Mouse (Mus musculus) embryonic facial prominence, embryonic 14.5 days (tissue): ENCODE data around the gene Cyp2f2. TPM values are rescaled to one million over a fixed set of nuclear protein-coding genes. Genes with fewer than 3 reads are reported as not detected.

Source experiments
- ATAC-seq: fragments of 200-750 bp; cut with Nextera tagmentation; 2 replicates; pipeline ENCODE4 v1.8.0; 2017; ENCODE audit warnings: low read depth, moderate number of reproducible peaks, moderate TSS enrichment
- DNase-seq: peaks from one replicate; pipeline ENCODE4 v3.0.0-alpha.2; 2015; ENCODE audit warnings: low spot score
- H3K27ac ChIP-seq: fragments of 300-500 bp; sonication (generic); replicated peaks from 2 replicates; pipeline ENCODE4 v1.5.1; 2014; ENCODE audit warnings: low read depth, mild to moderate bottlenecking, low read length, moderate library complexity
- H3K27me3 ChIP-seq: fragments of 300-500 bp; sonication (generic); replicated peaks from 2 replicates; pipeline ENCODE4 v1.6.1; 2014; ENCODE audit warnings: low read length; ENCODE audit not compliant: control insufficient read depth, insufficient read depth
- H3K36me3 ChIP-seq: fragments of 300-500 bp; sonication (generic); 2 replicates; pipeline ENCODE4 v1.6.1; 2014; ENCODE audit warnings: low read length, mixed read lengths; ENCODE audit not compliant: control insufficient read depth, insufficient read depth
- H3K4me1 ChIP-seq: fragments of 300-500 bp; sonication (generic); 2 replicates; pipeline ENCODE4 v1.6.1; 2014; ENCODE audit warnings: antibody characterized with exemption, low read length; ENCODE audit not compliant: control insufficient read depth, insufficient read depth
- H3K4me2 ChIP-seq: fragments of 300-500 bp; sonication (generic); 2 replicates; pipeline ENCODE4 v1.6.1; 2014; ENCODE audit warnings: low read depth, mild to moderate bottlenecking, low read length, moderate library complexity, mixed read lengths
- H3K4me3 ChIP-seq: fragments of 300-500 bp; sonication (generic); 2 replicates; pipeline ENCODE4 v1.5.1; 2014; ENCODE audit warnings: low read depth, mild to moderate bottlenecking, low read length
- H3K9ac ChIP-seq: fragments of 300-500 bp; sonication (generic); 2 replicates; pipeline ENCODE4 v1.6.1; 2014; ENCODE audit warnings: low read depth, mild to moderate bottlenecking, low read length, moderate library complexity, mixed read lengths
- H3K9me3 ChIP-seq: fragments of 300-500 bp; sonication (generic); 2 replicates; pipeline ENCODE4 v1.6.1; 2016; ENCODE audit warnings: low read length; ENCODE audit not compliant: control insufficient read depth
- WGBS: fragments of 180-500 bp; shearing (Covaris S2); extraction: QIAGEN DNeasy Blood & Tissue Kit; methylation state at CpG from one replicate; pipeline ENCODE4 v1.1.7; 2014; 5-methylcytosine and 5-hydroxymethylcytosine counted together
- microRNA-seq: library from miRNA; unstranded; fragments of <30 nt; microRNA quantifications from one replicate; pipeline ENCODE4, GENCODE M21; 2016; ENCODE audit warnings: borderline number of aligned reads
- polyA plus RNA-seq: library from polyadenylated mRNA; unstranded; fragments of >200 nt; fragmentation: Nextera tagmentation; extraction: Ambion mirVana; gene quantifications from 2 replicates; pipeline ENCODE4 v1.2.1, GENCODE M21; 2014

The Cyp2f2 gene
- polyA plus RNA-seq, 1 experiment from 2014 or later: 64.4 TPM

DNA sequence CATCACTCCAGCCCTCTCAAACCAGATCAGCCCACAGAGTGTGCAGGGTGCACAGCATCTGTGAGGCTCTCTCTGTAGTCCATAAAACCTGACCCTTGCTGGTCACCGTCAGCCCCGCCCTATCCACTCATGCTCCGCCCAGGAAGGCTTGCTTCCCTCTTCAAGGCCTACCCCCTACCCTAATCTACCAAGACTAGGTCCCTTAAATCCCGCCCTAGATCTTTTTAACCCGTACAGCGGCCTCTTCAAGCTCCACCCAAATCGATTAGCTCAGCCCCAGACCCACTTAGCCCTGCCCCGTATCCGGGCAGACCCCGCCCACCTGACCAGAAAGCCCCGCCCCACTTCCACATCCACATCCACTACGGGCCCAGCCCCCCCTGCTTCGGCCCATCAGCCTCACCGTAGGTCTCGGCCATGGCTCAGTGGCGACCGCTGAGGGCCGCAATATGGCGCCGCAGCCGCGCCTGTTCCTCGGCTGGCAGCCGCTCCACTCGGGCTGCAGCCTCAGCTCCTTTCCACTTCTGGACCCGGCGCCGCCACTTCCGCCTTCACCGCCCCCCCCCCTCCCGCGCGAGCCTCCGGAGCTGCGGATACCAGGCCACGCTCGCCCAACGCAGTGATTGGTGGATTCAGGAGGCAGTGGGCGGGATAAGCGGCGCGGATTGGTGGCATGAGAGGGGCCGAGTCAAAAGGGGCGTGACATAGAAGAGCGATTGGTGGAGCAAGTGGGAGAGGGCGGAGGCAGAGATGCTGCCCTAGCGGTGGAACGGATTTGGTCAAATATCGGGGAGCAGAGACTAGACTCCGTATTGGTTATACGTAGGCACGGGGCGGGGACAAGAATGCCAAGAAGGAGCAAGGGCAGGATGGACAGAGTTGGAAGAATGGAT is 58.9 kb downstream of the Cyp2f2 start, which contains the start of gene Rab4b:
Gene Rab4b, minus strand, starts transcription at position 573 of the 893 bp plus-strand sequence.
- whole genome bisulfite sequencing: 1% methylated on average over 47 of the region's 53 CpGs

DNA sequence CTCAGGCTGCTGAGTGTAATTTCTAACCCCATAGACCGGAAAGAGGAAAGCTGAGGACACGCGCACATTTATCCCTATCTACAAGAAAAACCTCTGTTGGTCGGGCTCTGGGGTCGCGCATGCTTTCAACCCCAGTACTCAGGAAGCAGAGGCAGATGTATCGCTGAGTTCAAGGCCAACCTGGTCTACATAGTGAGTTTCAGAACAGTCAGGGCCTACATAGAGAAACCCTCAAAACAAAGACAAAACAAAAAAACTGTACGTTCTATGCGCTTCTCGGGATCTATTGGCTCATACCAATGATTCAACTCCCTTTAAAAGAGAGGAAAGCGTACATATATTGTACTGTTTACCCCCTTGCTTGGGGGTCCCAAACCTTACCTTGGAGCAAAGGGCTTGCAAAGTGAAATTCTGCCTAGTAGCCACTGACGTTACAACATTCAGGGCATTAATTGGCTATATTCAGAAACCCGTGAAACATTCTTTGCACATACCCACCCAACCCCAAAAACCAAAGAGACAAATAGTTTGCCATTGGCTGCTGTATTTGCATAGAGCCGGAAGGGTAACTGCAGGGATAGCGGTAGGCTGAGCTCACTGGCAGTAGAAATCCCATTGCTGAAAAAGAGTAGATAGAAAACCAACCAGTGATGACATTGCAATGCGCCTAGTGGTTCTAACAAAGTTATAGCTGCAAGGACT is 59.7 kb downstream of the Cyp2f2 start:
- no peaks in the 10 kb centered on the region for H3K27me3 ChIP-seq
- no peak for ATAC-seq
- H3K36me3 ChIP-seq: peaks cover 16% of the 10 kb centered on the region
- H3K27ac ChIP-seq: peak overlapping the region; percentile 80
- peak overlapping the region; percentile 50 for H3K9ac ChIP-seq
- no peaks in the 10 kb centered on the region for H3K4me1 ChIP-seq
- WGBS: 49% methylated on average over 16 of the region's 16 CpGs
- H3K4me2 ChIP-seq: peak overlapping the region; percentile 57
- peak overlapping the region; percentile 66 for H3K4me3 ChIP-seq
- H3K9me3 ChIP-seq: no peaks in the 10 kb centered on the region
- no peak for DNase-seq

More for the DNA sequence above, 58.9 kb downstream of the Cyp2f2 start, which contains the start of gene Rab4b:
- DNase-seq (peak; percentile 99), ATAC-seq (peak; percentile 98)
- Histone ChIP-seq H3K27ac (peak within 1 kb of the TSS; percentile 95), H3K4me3 (peak within 1 kb of the TSS; percentile 66), H3K9me3 (no peaks in the 10 kb centered on the region), H3K4me1 (no peaks in the 10 kb centered on the region), H3K4me2 (peak within 1 kb of the TSS; percentile 58), H3K27me3 (no peaks in the 10 kb centered on the region), H3K9ac (peak within 1 kb of the TSS; percentile 65), H3K36me3 (peaks cover 18% of the 10 kb centered on the region; the same call in 1 of the 2 replicates)

DNA sequence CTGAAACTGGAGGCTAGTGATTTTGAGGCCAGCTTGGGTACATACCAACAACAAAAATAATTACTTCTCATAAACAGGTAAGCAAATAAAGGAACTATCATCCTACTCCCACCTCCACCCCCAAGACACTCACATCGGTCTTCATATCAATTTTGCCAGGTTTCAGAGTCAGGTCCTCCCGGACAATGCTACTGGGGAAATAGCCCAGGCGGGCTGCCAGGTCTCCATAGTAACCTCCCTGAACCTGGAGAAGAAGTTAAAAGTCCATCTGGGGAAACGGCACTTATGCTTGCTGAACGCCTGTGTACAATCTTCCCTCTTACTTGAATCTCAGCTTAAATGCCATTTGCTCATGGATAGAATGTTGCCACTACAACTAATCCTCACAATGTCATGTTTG is 60.3 kb downstream of the Cyp2f2 start:
- DNase-seq (no peak), ATAC-seq (no peak)
- Histone ChIP-seq H3K4me1 (no peaks in the 10 kb centered on the region), H3K27me3 (no peaks in the 10 kb centered on the region), H3K9me3 (no peaks in the 10 kb centered on the region), H3K4me2 (peak overlapping the region; percentile 57), H3K9ac (no peak overlapping the region), H3K4me3 (peak overlapping the region; percentile 66), H3K27ac (peak overlapping the region; percentile 80), H3K36me3 (peaks cover 18% of the 10 kb centered on the region)
- WGBS: 69% methylated on average over 5 of the region's 5 CpGs

DNA sequence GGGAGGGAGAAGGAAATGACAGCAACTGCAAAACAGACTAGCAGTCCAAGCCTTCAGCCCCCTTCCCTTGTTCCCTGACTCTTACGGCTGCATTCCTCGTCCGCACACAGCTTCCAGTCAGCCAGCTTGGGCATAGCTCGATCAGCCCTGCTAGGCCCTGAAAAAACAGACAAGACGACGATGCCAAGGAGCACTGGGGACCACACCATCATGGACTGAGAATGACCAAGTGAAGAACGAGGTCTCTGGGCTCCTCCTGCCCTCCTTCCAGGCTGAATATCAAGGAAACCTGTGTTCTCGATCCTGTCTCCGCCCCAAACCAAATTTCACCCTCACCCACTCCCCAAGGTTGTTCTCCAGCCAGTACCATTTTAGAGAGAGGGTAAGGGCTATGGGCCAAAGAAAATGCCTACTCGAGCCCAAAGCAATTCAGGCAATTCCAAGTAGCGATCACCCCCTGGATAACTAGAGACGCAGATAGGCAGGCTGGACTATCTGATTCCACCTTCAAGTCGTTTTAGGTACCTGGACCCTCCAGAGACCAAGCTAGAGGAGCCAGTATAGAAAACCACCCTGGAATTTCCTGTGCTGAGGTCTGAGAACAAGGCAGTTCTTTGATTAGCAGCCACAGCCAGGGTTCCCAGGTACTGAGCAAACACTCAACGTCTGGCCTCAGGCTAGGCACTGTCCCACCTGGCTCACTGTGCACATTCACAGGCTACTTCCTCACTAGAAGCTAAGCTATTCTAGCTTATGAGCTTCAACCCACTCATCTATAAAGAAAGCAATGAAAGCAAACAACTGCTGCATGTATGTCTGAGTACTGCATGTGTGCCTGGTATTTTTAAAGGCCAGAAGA is 61.4 kb downstream of the Cyp2f2 start, which contains the start of the genes Gm21983 and Mia:
Gene Gm21983, minus strand, starts transcription at position 250 of the 859 bp plus-strand sequence.
Gene Mia, minus strand, starts transcription at position 321 of the 859 bp plus-strand sequence.
- WGBS: 65% methylated on average over 14 of the region's 14 CpGs
- H3K4me1 ChIP-seq: no peaks in the 10 kb centered on the region
- peak; percentile 62 for DNase-seq
- H3K4me2 ChIP-seq: peak within 1 kb of the TSS; percentile 57; the same call in 1 of the 2 replicates
- peaks cover 25% of the 10 kb centered on the region for H3K36me3 ChIP-seq
- H3K9ac ChIP-seq: 0 out of 2 replicates have a peak within 1 kb of the TSS, but pooled peaks have one; percentile 17
- peak within 1 kb of the TSS; percentile 66 for H3K4me3 ChIP-seq
- peak within 1 kb of the TSS; percentile 80 for H3K27ac ChIP-seq
- ATAC-seq: no peak
- no peaks in the 10 kb centered on the region for H3K27me3 ChIP-seq
- no peaks in the 10 kb centered on the region for H3K9me3 ChIP-seq

DNA sequence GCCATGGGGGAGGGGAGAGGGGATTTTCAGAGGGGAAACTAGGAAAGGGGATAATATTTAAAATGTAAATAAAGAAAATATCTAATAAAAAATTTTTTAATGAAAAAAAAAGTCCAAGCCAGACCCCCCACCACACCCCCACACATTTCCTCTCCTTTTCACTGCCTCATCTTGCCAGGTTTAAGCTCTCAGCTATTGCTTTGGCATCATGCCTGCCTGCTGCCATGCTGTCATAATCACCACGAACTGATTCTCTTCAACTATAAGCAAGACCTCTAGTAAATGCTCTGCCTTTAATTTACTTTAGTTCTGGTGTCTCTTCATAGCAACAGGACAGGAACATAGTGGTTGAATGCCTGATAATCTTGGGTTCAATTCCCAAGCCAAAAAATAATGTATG is 62.8 kb downstream of the Cyp2f2 start:
- Histone ChIP-seq H3K27ac (no peak overlapping the region), H3K4me1 (no peaks in the 10 kb centered on the region), H3K9me3 (no peaks in the 10 kb centered on the region), H3K27me3 (no peaks in the 10 kb centered on the region), H3K36me3 (peaks cover 39% of the 10 kb centered on the region), H3K4me2 (no peak overlapping the region), H3K4me3 (no peak overlapping the region), H3K9ac (no peak overlapping the region)
- DNase-seq: no peak
- ATAC-seq: no peak
- WGBS: 65% methylated on average over 1 of the region's 1 CpGs

Small RNA genes within 50 kb of the gene (microRNA-seq; reads per million reads assigned to microRNA genes)
- gene Mir3101: 0.66 reads per million

Other genes starting within 250 kb of the Cyp2f2 start
- gene Cyp2a22, start 180.5 kb upstream of the Cyp2f2 start, polyA plus RNA-seq: not detected in 2 replicates
- not detected in 2 replicates for gene Cyp2a12, start 90.8 kb upstream of the Cyp2f2 start, polyA plus RNA-seq
- gene Cyp2t4, start 33.8 kb downstream of the Cyp2f2 start, polyA plus RNA-seq: 0.26 and 1.0 TPM in 2 replicates
- gene Egln2, start 46.9 kb downstream of the Cyp2f2 start, polyA plus RNA-seq: 41.1 and 47.1 TPM in 2 replicates
- gene Rab4b, start 59.0 kb downstream of the Cyp2f2 start, polyA plus RNA-seq: 58.2 and 59.2 TPM in 2 replicates
- 0.52 TPM in 1 of 2 replicates, not detected in the other for gene Gm21983, start 61.2 kb downstream of the Cyp2f2 start, polyA plus RNA-seq
- 102 and 115 TPM in 2 replicates for gene Mia, start 61.2 kb downstream of the Cyp2f2 start, polyA plus RNA-seq
- gene BC024978, start 75.9 kb downstream of the Cyp2f2 start, polyA plus RNA-seq: 3.0 and 3.6 TPM in 2 replicates
- 187 and 232 TPM in 2 replicates for gene Snrpa, start 76.4 kb downstream of the Cyp2f2 start, polyA plus RNA-seq
- gene Itpkc, start 108.8 kb downstream of the Cyp2f2 start, polyA plus RNA-seq: 8.1 and 8.7 TPM in 2 replicates
- 16.8 and 18.2 TPM in 2 replicates for gene Coq8b, start 113.1 kb downstream of the Cyp2f2 start, polyA plus RNA-seq
- gene Numbl, start 138.5 kb downstream of the Cyp2f2 start, polyA plus RNA-seq: 25.1 and 28.4 TPM in 2 replicates
- gene Ltbp4, start 217.8 kb downstream of the Cyp2f2 start, polyA plus RNA-seq: 74.2 and 74.8 TPM in 2 replicates
- gene Shkbp1, start 236.1 kb downstream of the Cyp2f2 start, polyA plus RNA-seq: 26.5 and 30.3 TPM in 2 replicates
- not detected in 2 replicates for gene Gm20479, start 237.5 kb downstream of the Cyp2f2 start, polyA plus RNA-seq